Mouse (Mus musculus) layer of hippocampus, adult 8-10 months (tissue): ENCODE results near the gene Olfr432. TPM values are rescaled to one million over a fixed set of nuclear protein-coding genes. Genes with fewer than 3 reads are reported as not detected.
"Not testable (repeated sequence)": the region's sequence is repeated elsewhere in the genome, so short reads cannot be mapped to it uniquely, and the experiment has no call there.

Experiments
- DNase-seq, 2 experiments: peaks; one replicate each; pipeline ENCODE4 v3.0.0; 2022; ENCODE audit warnings: low spot score in 2 of 2
- total RNA-seq, 4 experiments: library from RNA; stranded (reverse); gene quantifications; 2 replicates each; pipeline ENCODE4 v1.2.4; 2022

The Olfr432 gene
- total RNA-seq = not detected

DNA sequence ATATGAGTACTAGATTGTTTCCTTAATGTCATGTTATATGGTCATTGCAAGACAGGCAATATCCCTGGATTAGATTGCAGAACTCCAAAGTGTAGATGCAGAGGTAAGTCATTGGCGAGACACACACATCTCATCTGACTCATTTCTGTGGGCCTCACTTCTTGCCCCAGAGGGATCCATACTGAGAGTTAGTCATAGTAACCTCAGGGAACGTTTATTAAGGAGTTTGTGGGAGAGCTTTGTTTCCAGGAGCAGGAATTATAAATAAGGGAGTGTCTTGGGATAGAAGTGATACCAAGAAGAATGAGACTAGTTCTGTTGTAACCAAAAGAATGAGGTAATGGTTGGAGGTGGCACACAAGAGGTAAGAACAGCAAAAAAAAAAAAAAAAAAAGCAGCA lies at the start of gene Olfr432:
Gene Olfr432, plus strand, starts transcription at position 313 of the 400 bp plus-strand sequence.
- DNase-seq = no peak

DNA sequence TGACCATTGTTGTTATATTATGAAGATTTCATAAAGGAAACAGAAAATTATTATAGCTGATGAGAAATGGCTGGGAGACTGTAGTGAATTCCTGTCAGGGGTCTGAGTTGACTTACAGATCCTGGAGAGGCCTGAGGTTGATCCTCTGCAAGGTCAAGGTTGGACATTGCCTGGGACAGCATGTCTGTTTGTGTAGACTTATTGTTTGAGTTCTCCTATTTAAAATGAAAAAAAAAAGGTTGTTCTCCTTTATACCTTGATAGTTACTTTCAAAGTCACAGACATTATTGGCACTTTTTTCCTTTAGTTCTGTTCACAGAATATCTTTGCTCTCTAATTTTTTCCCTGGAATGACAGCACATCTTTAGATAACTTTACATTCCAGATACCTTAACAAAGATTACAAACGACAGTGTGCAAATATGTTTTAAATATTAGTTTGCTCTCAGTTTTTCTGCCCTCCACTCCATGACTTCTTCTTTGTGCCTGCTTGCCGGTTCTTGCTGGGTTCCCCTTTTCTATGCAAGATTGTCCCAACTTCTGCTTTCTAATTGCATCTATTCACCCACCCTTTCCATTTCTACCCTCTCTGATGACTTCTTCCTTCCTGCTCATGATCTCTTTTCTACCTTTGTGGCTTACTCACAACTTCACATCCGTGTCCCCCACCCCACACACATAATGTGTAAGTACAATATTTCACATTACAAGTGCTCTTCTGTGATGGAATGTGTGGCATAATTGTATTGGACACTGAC lies 44.5 kb upstream of the Olfr432 start:
- DNase-seq = not testable (repeated sequence)

DNA sequence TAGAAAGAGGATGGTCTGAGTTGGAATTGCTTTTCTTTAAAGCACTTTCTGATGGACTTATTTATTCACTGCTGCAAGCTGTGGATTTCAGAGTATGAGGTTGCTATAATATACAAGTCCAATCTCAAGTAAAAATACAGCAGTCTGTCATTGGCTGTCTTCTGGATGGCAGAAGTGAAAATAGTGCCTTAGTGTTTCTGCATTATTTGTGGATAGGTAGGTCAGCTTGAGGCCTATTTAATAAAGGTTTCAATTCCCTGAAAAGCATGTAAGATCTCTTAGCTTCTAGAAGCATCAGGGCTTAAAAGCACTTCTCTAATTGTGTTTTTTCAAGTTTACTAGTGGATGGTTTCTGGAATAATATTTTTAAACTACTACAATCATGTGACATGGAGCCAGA lies 42.0 kb upstream of the Olfr432 start:
- not testable (repeated sequence) for DNase-seq

DNA sequence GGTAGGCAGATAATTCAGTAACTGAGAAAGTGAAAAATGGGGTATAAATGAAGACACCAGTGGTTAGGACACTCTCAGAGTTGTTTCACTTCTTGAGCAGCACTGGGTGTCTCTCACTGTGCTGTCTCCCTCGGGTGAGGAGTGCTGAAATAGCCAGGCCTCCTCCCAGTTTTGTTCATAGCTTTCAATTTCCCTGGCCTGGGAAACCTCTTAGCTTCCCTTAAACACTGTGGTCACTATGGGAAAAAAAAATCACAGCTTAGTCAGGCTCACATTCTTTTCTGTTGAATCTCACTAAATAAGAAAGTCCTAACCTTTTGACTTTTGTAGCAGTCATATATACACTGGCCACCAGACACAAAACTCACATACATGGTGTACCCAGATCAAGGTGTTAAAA lies 17.3 kb upstream of the Olfr432 start, which contains the start of gene Ifi205:
Gene Ifi205, minus strand, starts transcription at position 113 of the 400 bp plus-strand sequence.
- no peak for DNase-seq

DNA sequence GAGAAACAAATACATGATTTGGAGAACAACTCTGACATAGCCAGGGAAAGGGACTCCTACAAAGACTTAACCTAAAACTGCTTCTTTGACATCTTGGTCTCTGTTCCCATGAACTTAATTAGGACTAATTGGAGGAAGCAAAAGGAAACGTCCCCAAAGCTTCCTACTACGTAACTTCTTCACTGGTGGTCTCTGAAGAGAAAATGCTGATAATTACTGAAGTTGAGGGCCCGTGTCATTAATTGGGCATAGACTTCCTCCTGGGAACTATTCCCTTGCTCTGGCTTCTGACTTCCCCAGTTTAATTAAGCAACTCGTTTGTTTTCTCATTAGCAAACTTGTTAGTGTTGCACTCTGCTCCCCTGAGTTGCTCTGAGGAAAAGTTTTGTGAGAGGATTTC lies 13.2 kb upstream of the Olfr432 start:
- no peak for DNase-seq

DNA sequence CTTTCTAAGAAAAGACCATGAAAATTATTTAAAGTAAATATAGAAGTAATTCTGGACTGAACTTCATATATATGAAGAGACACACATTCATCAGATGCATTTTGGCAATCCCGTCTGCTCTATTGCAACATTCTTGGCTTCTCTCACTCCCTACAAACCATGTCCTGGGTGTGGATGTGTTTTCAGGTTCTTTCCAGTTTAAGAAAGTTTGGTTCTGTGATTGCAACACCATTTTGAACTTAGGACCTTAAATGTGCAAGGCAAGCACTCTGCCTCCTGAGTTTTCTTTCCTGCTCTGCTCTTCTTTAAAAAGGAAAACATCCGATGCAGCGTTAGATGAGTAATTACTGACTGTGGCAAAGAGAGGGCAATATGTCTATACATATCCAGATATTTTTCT lies 10.5 kb upstream of the Olfr432 start:
- DNase-seq = no peak

DNA sequence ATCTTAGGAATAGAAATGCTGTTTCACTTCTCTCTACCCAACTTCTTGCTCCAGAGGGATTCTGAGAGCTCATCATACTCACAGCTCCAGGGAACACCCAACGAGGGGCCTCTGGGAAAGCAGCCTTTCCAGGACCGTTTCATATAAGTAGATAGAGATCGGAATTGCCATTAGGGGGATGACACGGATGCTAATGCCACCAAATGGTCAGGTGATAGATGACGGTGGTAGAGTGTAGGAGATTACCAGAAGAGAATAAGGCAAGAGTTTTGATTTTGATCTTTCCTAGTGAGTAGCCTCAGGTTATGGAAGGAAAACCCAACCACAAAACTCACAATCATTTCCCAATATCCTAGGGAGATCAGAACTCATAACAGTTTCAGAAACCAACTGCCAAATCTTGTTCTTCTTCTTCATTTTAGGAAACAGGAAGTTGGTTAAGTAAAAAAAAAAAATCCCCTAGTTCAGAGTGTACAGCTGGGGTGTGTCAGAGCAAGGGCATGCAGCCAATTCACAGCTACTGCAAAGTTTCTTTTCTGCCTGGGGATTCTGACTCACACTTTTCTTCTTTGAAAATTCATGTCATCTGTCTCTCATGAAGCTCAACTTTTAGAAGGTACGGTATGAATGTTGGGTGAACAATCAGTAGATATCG lies 8.4 kb upstream of the Olfr432 start, which contains the start of gene Olfr433:
Gene Olfr433, plus strand, starts transcription at position 183 of the 655 bp plus-strand sequence.
- DNase-seq = no peak

DNA sequence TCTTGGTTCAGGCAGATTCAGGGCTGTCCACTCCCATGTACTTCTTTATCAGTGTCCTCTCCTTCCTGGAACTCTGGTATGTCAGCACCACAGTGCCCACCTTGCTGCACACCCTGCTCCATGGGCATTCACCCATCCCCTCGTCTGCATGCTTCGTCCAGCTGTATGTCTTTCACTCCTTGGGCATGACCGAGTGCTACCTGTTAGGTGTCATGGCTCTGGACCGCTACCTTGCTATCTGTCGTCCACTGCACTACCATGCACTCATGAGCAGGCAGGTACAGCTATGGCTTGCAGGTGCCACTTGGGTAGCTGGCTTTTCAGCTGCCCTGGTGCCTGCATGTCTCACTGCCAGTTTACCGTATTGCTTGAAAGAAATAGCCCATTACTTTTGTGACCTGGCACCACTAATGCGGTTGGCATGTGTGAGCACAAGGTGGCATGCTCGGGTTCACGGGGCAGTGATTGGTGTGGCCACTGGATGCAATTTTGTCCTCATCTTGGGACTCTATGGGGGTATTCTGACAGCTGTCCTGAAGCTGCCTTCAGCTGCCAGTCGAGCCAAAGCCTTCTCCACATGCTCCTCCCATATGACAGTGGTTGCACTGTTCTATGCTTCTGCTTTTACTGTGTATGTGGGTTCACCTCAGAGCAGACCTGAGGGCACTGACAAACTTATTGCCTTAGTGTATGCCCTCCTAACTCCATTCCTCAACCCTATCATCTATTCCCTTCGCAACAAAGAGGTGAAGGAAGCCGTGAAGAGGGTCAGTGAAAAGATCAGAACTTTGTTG lies 6.7 kb upstream of the Olfr432 start:
- not testable (repeated sequence) for DNase-seq

DNA sequence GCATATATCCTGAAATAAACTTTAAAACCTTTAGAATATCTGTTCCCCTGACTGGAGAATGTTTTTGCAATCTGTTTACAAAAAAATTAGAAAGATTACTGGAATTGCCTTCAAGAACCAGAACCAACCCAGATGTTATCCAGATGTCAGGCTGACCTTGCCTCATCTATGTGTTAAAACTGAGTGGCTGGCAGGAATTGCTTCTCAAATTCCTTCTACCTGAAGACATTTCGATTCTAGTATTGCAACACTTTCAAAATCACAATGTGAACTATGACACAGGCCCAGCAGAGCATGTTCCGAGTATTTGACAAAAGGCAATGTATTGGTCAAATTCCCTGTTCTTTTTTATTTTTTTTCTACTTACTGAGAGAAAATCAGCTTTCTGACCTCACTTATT lies 4.6 kb upstream of the Olfr432 start:
- no peak for DNase-seq

DNA sequence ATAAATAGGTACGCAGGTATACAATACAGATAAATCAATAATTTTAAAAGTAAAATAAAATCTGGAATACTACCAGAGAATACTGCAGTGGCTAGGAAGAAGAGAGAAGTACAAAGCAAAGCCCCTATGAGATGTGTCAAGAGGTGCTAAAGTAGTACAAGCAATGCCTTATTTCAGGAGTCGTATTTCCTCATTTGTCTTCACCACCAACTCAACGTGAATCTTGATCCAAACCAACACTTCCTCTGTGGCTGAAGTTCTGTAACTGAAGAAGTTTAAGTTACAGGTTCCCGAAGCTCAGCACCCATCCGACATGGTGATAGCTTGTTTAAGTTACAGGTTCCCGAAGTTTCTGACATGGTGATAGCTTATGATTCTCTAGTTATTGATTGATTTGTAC lies 778 bp upstream of the Olfr432 start:
- DNase-seq = not testable (repeated sequence)

DNA sequence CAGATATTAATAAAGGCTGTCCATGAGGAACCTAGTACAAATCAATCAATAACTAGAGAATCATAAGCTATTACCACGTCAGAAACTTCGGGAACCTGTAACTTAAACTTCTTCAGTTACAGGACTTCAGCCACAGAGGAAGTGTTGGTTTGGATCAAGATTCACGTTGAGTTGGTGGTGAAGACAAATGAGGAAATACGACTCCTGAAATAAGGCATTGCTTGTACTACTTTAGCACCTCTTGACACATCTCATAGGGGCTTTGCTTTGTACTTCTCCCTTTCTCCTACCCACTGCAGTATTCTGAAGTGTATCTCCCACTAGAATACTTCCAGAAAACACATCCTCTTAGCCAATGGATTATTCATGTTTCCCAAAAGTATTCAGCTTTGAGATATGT lies 352 bp downstream of the Olfr432 start:
- DNase-seq = not testable (repeated sequence)

DNA sequence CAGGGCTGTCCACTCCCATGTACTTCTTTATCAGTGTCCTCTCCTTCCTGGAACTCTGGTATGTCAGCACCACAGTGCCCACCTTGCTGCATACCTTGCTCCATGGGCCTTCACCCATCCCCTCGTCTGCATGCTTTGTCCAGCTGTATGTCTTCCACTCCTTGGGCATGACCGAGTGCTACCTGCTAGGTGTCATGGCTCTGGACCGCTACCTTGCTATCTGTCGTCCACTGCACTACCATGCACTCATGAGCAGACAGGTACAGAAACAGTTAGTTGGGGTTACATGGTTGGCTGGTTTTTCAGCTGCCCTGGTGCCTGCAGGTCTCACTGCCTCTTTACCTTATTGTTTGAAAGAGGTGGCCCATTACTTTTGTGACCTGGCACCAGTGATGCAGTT lies 1.5 kb downstream of the Olfr432 start:
- no peak for DNase-seq

DNA sequence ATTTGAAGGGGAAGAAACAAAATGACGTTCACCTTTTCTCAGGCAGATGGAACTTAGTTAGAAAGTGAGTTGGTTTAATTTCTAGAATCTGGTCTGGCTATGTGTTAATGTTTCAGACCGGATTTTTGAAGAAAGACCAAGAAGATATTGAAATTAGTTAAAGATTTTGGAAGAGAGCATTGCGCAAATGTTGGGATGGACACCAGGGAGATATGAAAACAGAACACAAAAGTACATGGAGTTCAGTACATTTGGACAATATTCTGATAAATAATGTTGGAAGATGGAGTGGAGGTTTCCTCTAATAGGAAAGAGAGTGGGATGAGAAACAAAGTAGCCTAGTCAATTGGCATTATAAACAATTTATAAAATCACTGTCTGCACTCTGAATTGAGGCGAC lies 2.5 kb downstream of the Olfr432 start:
- DNase-seq = no peak

DNA sequence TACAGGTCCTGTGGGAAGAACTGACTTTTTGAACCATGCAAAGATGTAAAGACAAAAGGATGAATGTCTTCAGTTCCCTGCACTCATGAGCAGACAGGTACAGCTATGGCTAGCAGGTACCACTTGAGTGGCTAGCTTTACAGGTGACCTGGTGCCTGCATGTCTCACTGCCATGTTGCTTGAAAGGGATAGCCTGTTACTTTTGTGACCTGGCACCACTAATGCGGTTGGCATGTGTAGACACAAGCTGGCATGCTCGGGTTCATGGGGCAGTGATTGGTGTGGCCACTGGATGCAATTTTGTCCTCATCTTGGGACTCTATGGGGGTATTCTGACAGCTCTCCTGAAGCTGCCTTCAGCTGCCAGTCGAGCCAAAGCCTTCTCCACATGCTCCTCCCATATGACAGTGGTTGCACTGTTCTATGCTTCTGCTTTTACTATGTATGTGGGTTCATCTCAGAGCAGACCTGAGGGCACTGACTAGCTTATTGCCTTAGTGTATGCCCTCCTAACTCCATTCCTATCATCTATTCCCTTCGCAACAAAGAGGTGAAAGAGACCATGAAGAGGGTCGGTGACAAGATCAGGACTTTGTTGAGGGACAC lies 3.0 kb downstream of the Olfr432 start:
- DNase-seq = no peak

DNA sequence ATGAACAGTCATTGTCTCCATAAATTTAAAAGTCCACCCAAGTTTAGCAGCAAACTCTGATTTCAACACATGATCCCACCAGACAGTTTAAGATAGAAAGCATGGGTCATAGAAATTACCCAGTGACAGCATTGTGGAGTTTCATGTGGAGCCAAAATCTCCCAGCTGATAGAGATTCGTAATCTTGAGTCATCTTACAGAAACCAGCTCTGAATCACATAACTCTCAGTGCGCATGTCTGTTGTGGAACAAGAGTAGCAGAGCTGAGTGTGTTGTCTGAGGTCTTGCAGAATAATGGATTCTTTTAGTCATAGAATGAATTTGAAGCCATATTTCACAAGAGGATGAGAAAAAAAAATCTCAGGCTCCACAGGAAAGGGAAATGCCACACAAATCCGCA lies 4.0 kb downstream of the Olfr432 start:
- no peak for DNase-seq

DNA sequence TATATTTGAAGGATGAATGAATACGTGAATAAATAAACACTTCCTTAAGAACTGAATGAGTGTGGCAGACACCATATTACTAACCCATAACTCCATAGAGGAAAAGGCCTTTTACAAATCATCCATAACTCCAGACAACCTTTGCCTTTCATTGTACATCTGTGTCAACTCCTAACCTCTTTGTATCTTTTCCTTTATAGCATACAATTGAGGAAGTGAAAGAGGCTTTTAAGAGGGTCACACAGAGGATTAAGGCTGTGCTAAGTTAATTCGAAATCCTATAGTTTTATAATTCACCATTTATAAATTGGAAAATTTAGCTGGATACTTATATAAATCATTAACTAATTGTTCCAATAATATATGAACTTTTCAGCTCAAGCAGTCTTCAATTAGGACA lies 6.2 kb downstream of the Olfr432 start:
- DNase-seq = no peak

DNA sequence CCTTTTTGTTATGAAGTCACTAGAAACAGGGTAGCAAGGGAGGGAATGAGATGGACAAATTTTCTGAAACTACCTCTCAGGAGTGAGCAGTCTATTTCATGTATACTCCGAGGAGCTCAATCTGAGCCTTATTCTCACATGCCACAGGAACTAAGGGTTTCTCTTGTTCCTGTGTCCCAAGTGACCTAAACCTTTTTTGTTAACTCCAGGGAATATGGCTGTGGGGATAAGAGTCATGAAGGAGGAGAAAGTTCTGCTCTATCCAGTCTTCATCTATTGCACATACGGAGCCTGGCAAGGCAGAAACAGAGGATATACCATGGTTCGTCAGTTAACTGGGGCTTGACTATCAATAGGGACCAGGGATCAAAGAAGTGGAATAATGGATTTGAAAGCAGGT lies 17.3 kb downstream of the Olfr432 start, which contains the start of gene Olfr430:
Gene Olfr430, plus strand, starts transcription at position 301 of the 400 bp plus-strand sequence.
- no peak for DNase-seq

DNA sequence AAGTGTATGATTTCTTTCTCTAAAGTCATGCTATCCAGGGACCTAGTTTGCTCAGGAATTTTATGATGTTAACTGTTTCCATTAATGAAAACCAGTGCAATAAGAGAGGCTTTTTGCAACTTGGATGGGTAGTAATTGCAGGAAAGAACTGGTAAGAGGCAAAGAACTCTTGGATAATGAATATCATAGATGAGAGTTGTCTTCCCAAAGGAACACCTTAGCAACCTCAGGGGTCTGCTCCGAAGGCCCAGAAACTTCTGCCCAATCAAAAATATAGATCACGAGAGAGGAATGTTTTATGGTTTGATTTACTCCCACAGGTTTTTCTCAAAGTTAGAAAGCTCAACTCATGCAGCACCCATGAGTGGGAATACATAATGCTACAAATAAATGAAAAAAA lies 35.0 kb downstream of the Olfr432 start, which contains the start of gene Olfr429:
Gene Olfr429, plus strand, starts transcription at position 301 of the 400 bp plus-strand sequence.
- DNase-seq = no peak

DNA sequence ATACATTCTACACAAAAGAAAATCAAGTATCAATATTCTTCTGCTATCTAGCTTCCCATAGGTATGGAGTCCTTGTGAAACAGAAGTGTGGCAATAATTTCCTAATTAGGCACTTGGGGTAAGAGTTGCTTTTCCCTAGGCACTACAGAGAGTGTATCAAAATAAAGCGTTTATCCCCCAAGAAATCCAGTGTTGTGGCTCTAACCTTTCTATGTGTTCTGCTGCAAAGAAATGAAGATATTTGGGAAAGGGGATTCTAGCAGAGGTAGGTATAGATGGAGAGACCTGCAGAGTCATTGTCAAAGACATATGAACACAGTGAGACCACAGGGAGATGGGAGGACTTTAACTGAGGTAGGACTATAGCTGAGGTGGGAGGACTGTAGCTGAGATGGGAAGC lies 47.6 kb downstream of the Olfr432 start, which contains the start of gene Olfr427:
Gene Olfr427, plus strand, starts transcription at position 301 of the 400 bp plus-strand sequence.
- DNase-seq = no peak

DNA sequence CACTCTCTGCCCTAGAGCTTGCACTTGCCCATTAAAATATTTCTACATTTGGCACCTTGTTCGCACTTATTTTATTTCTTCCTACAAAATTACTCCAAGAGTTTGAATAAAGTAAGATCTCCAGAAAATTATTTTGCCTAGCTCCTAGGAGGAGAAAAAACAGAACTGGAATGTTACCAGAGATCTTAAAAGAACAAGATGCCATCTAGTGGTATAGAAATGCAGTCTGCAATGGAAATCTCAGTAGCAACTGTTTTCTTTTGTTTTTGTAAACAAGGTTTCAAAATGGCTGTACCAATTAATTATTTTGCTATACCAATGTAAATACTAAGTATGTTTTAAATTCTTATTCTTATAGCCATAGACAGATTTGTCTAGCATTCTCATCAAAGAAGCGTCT lies 54.7 kb downstream of the Olfr432 start:
- no peak for DNase-seq
